Mouse (Mus musculus): ENCODE results near the gene Nudt2.

GRCm38 (mm10) chr4:41416966-41417365, 48.0 kb upstream of the Nudt2 start:
- TF ChIP-seq CTCF (IDR thresholded peaks at IDR 0.05; ENCODE audit: low read depth) (no peak), EP300 (IDR thresholded peaks at IDR 0.05; ENCODE audit: low read depth) (no peak)
